Mouse (Mus musculus) MEL-GATA-1-ER (cell line): Measurements from ENCODE around the gene Sdcbp2.
"Not testable (repeated sequence)": the region's sequence is repeated elsewhere in the genome, so short reads cannot be mapped to it uniquely, and the experiment has no call there.

Source experiments
- DNase-seq: peaks from one replicate; pipeline ENCODE4 v3.0.0-alpha.2; 2012; ENCODE audit warnings: low read depth; ENCODE audit errors: extremely low read depth

Gene Sdcbp2

DNA sequence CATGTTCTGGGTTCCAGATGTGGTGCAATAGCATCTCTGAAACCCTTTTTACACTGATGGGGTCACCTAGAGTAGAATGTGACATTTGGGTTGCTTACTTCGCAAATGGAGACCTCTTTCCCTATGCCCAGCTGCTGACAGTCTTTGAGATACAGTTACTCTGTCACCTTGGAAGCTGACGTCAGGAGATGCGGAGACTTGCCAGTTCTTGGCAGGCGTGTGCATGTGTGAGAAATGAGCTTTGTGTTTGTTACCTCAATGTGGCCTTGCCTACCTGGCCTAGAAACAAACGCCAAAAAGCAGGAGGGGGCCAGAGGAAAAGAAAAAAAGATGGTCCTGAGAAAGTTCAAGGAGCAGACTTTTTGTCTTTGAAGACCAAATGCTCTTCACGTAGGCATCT is 5.6 kb upstream of the Sdcbp2 start:
- no peak for DNase-seq

DNA sequence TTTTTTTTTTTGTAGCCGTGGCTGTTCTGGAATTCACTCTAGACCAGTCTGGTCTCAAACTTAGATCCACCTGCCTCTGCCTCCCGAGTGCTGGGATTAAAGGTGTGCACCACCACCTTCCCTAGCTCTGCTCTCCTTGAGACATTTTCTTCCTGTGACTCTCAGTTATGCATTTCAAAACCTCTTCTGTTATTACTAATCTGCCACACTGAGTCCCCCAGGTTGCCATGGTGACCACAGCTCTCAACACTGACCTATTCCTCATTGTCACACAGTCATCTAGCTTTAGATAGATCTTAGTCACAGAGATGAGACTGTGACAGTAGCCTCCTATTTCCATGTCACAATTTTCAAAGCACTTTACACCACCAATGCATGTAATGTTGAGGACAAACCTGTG is 3.0 kb upstream of the Sdcbp2 start:
- no peak for DNase-seq

DNA sequence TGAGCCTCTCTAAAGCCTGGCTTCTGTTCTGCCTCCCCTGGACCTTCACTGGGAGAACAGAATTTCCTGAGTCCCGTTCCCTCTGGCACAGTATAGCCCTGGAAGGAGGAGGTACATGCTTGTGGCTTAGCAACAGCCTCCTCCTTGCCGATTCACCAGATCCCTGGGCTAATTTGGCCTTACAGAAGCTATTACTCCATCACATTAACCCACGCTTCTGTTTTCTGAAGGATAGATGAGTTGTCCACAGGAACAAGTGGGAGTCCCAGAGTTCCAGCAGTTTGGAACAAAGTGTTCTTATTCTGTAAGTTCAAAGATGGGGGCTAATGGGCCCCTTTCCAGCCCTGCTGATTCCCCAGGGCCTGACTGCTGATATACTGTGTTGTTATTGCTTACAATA is 1.2 kb downstream of the Sdcbp2 start:
- DNase-seq, result no peak

DNA sequence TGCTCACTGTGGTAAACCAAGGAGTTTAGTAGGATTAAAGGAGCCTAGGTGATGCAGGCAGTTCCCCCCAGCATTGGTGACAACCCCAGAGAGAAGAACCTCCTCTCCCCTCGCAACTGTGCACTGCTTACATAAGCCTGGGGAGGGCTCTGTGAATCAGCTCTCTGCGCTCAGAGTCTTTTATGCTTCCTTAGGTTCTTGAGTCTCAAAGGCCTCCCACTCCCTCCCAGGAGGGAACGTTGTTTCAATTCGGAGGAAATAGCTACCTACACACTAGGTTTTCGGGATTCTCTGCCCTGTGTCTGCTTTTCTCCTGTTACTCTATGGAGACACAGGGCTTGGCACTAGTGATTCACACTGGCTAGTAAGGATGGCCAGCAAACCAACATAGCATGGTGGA is 2.2 kb downstream of the Sdcbp2 start:
- no peak for DNase-seq

DNA sequence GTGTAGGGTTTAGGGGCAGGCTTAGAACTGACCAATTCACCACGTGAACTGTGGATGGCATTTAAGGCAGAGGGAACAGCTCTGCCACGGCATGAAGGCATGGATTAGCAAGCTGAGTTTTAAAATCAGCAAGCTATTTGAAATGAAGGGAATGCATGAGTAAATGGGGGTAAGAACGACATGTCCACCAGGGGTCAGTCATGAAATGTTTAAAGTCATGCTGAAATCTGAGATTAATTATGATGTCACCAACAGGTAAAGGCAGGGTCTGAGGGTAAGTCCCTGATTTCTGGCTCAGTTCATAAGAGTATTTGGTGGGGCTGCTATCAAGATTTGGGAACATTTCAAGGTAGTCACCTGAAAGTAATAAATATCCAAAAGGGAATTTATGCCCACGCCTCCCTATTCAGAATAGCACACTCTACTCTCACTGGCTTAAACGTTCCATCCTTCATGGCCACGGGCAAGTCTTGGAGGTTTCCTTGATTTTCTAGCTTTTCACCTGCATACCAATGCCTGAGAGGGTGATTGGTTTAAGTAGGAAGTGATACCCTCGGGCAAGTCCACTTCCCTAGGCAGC is 2.8 kb downstream of the Sdcbp2 start:
- DNase-seq, result no peak

DNA sequence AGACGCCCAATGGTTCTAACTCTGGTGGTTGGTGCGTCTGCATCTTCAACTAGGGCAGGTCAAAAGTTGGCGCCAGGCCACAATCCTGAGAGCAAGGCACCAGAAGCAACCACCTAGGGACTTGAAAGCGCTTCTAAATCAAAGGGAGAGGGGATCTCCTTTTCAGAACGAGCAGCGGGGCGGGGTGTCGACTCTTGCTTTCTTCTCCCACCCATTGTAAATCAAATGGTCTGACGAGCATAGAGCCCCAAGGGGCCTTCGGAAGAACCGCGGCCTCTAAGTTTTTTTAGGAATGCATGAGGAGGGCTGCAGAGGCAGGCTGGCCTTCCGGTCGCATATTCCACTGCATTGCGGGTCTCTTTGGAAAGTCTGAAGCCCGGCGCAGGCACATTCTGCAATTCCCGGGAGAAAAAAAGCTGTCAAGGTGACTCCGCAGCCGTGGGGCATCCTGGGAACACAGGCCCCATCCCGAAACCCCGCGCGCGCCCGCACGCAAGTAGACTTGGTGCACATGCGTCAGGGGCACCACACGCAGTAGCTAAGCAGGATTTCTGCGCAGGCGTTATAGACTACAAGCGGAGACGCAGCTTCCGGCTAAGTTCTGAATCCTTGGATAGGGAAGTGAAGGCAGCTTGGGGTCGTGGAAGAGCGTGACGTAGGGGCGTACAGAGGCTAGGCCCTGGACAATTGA is 3.4 kb downstream of the Sdcbp2 start:
- no peak for DNase-seq

DNA sequence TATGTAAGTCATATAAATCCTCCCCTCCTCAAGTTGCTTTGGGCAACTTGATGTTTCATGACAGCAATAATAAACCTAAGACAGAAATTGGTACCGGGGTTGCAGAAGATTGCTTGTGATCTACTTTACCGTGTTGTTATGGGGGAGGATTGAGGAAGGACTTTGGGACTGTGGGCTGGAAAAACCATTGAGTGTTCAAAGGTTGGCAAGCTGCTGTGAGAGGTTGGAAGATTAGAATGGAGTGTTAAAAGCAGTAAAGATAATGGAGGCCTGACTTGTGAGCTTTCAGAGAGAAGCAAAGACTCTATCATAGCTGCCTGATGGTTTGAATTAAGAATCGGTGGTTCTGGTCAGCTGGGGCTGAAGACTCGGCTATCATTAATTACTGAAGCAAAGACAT is 6.8 kb downstream of the Sdcbp2 start:
- no peak for DNase-seq

DNA sequence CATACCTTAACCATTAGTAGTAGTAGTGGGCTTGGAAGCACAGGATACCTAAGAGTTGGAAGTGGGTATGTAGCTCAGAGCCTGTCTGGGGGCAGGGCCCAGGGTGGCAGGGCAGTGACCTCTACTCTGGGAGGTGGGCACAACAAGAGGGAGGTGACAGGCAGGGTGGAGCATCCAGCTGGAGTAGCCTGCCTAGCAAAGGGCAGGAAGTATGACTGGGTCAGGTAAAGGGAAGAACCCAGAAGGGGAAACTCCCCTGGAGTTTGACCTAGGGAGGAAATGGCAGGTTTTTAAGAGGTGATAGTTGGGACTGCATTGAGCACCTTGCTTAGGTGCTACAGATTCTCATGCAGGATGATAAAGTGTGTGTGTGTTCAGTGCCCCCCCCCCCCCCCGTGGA is 8.5 kb downstream of the Sdcbp2 start:
- no peak for DNase-seq

DNA sequence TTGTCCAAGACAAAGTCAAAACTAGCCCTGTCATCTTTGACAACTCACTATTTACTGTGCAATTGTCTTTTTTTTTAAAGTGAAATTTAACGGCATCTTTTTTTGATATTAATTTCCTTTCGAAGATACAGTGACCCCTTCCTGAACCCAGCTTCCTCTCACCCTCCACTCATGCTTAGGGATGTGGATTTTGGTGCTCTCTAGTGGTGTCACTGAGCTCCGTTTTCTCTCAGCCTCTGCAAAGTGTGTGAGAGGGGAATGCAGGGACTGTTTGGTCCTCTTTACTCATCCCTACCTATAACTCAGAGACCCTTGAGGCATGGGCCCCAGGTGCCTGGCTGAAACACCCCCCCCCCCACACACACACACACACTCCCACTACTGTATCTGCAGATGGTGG is 13.5 kb downstream of the Sdcbp2 start:
- no peak for DNase-seq

DNA sequence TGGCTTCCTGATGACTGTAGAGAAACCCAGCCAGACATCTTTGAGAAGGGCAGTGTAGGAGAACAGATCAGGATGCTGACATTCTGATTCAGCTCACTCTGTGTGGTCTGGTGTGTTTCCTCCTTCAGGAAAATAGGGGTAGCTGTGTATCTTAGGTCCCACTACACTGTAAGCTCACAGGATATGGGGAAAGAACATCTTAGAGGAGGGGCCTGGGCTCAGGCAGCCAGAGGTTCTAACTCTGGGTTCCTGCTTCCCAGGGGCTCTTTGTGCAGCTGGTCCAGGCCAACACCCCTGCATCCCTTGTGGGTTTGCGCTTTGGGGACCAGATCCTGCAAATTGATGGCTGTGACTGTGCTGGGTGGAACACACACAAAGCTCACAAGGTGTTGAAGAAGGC is 14.4 kb downstream of the Sdcbp2 start:
- DNase-seq, result no peak

DNA sequence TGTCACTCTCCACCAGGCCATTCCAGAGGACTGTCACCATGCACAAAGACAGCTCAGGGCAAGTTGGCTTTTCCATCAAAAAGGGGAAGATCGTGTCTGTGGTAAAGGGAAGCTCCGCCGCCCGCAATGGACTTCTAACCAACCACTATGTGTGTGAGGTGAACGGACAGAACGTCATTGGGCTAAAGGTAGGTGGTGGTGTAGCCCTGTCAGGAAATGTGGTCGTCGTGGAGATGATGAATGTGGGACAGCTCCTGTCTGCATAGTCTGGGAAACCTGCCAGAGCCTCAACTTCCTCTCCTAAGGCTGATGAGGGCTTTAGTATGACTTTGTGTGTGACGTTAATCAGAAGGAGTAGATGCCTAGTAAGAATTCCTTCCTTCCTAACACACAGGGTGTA is 14.9 kb downstream of the Sdcbp2 start:
- DNase-seq, result peak; percentile 26

DNA sequence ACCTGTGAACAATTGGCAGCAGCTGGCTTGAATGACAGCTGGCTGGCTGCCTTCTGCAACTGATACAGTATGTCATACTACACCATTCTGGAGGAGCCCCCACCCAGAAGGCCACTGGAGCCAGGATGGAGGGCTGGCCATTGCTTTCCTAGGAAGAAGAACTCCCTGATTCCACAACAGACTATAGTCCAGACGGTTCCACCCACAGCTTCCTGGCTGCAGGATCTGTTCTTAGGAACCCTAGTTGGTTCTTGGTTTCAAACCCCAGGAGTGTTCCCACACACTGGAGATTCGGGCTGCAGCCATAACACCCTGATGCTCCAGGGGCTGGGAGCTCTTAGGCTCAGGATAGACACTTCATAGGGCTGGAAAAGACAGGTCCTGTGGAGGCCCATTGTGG is 25.6 kb downstream of the Sdcbp2 start:
- DNase-seq, result no peak

DNA sequence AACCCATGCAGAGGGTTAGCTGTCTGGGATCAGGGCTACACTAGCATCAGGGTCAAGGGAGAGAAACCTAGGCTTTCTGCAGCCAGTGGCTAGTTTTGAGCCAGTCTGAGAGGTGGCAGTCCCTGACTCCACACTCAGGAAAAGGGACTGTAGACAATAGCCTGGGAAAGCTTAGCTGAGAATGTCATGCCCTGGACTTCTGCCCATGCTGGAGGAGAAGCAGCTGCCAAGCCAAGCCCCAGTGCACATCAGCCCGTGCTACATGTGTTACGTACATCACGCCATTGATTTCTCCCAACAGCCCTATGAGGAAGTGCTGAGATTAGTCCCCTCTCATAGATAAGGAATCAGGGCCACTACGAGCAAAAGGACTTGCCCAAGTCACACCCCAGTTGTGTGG is 29.7 kb downstream of the Sdcbp2 start:
- DNase-seq, result no peak

DNA sequence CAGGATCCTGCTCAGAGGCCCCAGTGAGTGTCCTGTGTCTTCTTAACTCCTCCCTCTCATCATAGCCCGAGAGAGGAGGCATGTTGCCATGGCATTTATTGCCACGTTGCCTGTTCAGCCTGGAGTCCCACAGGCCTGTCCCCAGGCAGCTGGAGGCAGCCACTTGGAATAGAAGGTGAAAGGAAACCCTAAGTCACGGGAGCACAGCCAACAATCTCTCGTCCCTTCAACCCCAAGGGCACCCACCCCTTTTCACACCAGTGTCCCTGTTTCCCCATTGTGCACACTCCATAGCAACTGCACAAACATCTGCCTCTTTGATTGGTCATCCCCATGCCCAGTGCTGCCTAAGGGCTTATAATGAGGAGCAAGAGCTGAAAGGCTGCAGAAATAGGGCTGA is 31.2 kb downstream of the Sdcbp2 start:
- no peak for DNase-seq

DNA sequence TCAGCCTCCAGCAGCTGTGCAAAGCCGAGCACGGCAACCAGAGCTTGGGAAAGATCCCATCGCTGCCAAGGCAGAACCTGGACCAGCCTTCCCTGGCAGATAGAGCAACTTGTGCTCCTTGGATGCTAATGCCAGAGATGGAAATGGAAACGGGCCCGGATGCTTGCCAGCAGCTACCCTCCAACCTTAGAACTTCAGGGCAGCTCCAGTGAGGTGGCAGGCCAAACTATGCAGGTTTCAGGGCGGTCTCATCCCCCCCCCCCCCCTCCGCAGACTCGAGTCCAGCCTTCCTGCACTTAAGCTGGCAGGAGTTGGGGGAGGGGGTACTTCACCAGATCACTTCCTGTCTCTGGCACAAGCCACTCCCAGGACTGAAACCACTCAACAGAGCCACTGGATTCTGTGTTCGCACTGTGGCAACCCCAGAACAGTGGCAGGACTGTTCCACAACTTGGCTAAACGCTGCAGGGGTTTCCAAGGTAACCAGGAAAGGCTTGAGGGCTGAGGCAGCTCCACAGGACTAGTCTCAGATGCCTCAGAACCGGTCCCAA is 33.1 kb downstream of the Sdcbp2 start:
- no peak for DNase-seq

DNA sequence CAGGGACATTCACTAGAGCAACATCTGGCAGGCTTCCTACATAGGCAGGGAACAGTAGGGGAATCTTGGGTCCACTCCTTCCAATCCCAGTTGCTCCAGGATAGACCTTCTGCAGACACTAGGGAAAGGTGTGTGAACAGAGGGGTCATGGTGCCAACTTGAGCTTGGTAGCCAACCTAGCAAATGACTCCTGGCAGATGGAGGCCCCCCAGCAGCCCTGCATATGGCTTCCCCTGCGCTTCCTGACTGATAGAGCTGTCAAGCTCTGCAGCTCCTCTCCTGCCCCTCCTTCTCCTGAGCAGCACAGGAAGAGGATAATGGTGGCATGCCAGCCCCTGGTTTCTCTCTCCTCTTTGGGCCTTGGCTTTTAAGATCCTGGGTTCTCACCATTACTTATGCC is 36.0 kb downstream of the Sdcbp2 start:
- DNase-seq, result no peak

DNA sequence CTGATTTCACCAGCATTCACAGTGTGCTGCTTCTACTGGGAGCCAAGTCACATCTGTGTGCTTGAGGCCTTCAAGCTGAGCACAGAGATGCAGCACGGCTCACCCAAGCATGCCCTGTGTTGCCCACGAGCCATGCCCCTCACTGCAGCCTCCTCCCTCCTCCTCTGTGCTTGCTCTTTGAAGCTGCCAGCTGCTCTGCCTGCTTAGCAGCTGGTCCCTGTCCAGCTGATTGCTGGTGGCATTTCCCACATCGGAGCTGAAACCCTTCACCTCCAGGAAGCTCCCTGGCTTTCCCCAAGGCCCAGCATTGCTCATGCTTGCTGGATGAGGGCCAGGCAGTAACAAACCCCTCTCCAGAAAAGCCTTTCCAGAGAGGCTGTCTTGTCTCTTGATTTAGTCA is 37.6 kb downstream of the Sdcbp2 start:
- no peak for DNase-seq

DNA sequence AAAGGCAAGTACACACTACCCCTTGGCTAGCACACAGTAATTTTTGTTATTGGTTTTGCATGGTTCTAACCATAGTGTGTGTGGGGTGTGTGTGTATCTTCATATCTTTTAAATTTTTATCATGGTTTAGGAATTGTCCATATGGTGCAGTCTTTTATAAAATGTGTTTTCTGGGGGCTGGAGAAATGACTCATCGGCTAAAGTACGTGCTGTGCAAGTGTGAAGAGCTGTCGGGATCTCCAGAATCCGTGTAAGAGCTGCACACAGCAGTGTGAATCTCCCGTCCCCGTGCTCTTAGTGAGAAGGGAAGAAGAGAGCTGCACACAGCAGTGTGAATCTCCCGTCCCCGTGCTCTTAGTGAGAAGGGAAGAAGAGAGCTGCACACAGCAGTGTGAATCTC is 43.4 kb downstream of the Sdcbp2 start:
- DNase-seq, result not testable (repeated sequence)

DNA sequence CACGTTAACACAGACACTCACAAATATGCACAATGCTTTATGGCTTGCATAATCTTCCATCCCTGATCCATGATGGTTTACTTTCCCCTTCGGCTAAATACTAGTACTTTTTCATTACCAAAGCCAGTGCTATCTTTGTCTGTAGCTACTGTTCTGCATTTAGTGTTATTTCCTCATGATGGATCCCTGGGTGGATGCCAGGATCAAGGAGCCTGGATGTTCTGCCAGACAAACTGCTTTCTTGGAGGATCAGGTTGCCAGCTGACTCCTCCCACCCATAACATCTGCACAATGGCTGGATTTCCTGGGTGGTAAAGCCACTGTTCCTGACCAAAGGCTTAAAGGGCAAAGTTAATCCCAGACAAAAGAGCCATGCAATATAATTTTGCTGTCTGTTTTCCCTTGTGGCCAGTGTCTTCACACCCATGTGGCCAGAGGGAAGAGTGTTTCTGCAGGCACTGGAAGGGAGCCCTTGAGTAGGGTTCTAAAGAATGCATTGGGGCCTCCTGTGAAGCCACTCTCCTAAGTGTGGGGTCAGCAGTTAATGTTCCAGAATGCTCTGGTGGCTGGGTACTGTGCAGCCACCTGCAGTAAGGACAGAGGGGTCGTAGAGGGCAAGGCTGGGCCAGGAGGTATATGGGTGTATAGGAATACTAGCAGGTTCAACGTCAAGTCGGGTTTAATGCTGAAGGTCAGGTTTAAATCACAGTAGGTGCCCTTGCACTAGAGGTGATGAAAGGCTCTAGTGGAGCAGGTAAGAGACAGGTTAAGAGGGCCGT is 44.3 kb downstream of the Sdcbp2 start:
- no peak for DNase-seq

DNA sequence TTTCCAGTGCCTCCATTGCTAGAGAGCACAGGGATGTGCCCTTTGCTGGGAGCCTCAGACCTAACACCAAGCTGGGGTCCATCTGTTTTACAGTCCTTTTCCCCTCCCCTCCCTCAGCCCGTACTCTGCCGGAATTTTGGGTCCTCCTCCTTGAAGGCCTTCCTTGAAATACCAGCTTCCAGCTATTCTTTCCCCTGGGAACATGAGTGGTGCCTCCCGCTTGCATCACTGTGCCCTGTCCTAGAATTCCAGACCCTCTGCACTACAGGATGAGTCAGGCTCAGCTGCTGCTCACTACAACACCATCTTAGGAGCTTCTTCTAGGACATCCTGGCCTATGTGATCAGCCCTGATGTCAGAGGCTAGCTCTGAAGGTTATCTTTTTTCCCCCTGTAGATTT is 51.4 kb downstream of the Sdcbp2 start:
- DNase-seq, result no peak

DNA sequence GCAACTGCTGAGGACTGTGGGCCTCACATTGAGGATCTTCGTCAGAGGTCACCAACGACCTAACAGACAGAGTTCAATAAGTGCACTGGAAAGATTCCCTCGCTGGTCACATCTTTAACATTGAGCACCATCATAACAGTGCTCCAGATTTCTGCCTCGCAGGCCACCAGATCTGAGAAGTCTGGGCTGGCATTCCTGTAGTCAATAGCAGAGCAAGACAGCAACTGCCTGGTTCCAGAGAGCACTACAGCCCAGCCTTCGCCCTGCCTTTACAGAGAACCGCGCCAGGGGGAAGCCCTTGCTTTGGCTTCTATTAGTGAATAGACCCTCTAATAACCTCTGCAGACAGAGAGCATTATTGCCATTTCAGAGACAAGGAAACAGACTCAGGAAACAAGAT is 53.9 kb downstream of the Sdcbp2 start:
- DNase-seq, result no peak

DNA sequence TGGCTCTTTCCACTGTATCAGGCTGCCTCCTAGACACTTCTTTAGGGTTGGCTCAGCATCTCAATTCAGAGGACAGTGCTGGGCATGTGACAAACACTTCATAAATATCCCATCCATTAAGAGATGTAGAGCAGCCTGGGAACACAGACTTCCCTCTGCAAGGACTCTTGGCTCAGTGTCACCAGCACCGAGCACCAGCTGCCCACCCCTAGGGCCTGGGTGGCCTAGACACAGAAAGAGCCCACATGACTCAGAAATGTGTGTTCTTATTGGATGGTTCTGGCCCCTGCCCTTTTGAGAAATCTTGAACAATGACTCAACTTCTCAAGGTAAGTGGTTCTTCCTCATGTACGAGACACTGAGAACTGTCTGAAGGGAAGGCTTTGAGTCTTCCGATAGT is 55.6 kb downstream of the Sdcbp2 start:
- no peak for DNase-seq

DNA sequence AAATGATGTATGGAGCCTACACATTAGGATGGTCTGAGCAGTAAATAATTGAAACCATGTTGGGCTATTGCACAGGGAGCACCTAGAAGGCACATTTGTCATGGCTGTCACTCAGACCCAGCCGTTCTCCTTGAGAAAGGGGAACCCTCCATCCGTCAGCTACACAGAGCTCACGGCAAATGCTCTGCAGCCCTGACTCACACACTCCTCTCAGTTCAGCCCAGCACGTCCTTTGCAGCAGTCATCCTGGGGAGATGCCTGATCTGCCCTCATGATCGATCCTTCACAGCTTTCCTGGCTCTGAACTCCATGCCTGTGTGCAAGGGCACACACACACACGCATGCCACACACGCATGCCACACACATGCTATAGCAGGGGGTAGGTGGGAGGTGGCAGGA is 56.9 kb downstream of the Sdcbp2 start:
- no peak for DNase-seq
